Mouse (Mus musculus) liver, embryonic 14.5 days (tissue): Measurements from ENCODE around the gene Gbf1.

Experiments used
- CTCF ChIP-seq: IDR thresholded peaks from 2 replicates; pipeline ENCODE4 v1.5.1; 2016; ENCODE audit warnings: antibody characterized with exemption, low read depth, control low read depth
- EP300 ChIP-seq: IDR thresholded peaks from 2 replicates; pipeline ENCODE4 v1.6.1; 2016; ENCODE audit warnings: antibody characterized with exemption, low read depth

DNA sequence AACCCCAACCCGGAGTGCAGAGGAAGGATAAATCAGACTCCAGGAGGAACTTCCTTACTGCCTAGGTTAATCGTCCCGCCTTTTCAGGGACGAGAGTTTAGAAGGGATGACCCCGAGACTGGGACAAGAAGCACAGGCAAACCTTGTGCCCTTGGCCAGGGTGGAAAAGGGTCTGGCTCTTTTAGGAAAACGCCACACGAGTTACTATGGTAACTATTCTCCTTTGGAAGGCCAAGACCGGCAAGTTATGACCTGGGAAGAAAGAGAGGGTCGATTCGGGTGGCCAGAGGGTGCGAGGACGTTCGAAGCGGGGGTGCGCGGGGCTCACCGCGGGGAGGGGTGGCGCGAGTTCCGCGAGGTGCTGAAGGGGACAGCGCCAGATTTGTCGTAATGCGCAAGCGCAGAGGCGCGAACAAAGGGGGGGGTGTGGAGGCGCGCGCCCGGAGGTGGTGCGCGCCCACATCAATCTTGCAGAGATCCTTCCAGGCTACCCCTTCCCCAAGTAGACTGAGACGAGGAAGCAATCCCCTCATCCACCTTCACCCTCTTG, 174.5 kb downstream of the Gbf1 start, which contains the start of gene Psd:
- TF ChIP-seq CTCF: no peak
- TF ChIP-seq EP300: no peak
